Mouse (Mus musculus): ENCODE data around the gene C1qa.

DNA sequence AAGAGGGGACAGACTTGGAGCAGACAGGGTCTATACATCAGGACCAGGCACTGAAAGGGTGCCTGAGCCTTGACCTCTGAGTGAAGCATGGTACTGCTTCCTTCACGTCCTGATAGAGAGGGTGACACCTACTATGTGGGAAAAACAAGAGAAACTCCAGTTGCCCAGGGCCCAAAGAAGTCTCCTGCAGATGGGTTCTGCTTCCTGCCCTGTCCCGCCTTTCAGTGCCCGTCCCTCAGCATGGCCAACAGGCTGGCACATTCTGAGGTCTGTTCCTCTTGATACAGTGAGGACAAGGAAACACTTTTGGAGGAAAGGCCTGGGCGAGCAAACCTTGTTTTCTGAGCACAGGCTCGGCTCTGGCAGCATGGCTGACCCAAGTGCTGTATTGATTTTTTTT is 10.9 kb downstream of the C1qa start:
- no peak for TF ChIP-seq POLR2A (IDR thresholded peaks at IDR 0.05; ENCODE audit: control insufficient read depth, extremely low read depth, insufficient read depth, low read length, poor library complexity)
- TF ChIP-seq CTCF (IDR thresholded peaks at IDR 0.05; ENCODE audit: borderline replicate concordance, control insufficient read depth, extremely low read depth, insufficient read depth, low read length, poor library complexity), result no peak
